Mouse (Mus musculus) right cerebral cortex, adult 2 months (tissue): ENCODE data around the gene Aig1.
"Not testable (repeated sequence)": the region's sequence is repeated elsewhere in the genome, so short reads cannot be mapped to it uniquely, and the experiment has no call there.

Source experiments
- DNase-seq, 2 experiments: peaks; one replicate each; pipeline ENCODE4 v3.0.0; 2021 to 2022; ENCODE audit warnings: low spot score in 2 of 2

The Aig1 gene

DNA sequence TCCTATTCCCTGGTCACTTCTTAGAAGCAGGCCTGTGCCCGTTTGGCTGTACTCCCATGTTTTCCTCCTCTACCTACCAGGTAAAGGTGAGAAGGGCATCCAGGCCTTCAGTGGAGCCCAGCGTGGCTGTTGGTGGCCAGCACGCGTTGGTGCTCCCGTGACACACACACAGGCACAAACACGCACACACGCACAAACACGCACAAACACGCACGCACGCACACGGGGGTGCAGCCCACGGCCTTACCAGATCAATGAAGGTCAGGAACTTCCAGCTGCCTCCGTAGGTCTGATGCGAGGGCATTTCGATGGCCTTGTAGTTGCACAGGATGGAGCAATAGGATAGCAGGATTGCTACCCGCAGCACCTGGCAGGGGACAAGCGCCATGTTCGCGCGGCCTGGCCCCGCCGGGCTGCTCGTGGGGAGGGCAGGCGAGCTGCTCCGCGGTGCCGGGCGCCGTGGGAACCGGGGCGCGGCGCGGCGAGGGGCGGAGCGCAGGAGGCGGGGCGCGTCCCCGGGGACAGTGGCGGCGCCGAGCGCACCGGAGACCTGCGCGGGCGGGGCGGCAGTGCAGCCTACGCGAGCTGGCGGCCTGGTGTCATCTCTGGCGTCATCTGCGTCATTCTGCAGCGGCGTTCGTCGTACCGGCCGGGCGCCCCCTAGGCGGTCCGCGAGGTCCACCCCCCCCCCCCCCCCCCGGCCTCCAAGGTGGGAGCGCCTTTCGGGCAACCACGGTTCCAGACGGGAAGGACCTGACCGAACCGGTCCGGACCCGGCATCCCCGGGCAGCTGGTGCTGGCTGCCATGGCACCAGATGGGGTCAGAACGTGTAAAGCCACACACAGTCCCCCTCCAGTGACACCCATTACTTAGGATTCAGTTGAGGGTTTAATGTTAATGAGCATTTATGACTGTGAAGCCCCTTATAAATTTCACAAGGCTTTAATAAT lies at the start of gene Aig1:
Gene Aig1, minus strand, starts transcription at position 610 of the 951 bp plus-strand sequence.
- peak; percentile 67 to 74 for DNase-seq

DNA sequence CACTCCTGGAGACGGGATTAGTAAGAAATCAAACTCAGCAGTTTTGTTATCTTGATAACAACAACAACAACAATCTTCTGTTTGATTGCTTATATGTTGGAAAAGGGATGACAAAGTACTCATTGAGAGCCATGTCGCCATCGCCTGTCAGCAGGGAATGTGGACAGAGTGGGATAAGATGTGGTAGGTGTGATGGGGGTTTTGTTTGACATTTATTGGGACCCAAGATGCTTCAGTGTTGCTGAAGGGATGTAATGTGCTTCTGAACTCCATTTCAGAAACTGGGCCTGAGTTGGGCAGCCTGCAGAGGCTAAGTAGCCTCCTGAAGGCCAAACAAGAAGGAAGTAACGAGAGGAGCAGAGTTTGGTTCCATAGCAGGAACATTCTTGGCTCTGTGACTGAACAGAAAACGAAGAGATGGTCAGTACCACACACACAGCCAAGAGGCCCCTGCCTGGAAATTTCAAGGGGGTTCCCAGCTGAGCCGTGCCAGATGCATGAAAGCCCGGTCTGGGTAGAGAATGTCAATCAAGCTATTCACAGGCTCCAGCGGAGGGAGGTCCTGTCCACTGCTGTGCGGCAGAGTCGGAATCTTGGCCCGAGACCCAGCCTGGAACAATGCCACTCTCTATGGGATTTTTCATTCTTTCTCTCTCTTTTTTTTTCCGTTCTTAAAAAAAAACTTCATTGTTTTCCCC lies 48.0 kb upstream of the Aig1 start:
- peak in 1 of 2 experiments; percentile 4 for DNase-seq

DNA sequence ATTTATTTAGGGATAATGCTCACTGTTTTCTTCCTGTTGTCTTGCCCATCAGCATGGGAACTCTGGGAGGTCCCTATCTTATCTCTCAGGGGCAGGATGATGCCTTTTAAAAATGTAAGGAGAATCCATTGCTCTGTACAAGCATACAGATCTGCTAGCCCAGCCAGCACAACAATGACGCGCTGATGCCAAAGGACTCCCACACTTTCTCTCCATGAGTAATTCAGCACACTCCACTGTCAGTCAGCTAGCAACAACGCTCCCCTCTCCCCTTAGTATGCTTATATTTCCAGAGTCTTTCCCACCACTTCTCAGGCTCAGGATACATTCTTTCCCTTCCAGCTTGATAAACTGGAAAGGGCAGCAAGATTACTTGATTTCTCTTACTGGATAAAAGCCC lies 46.4 kb upstream of the Aig1 start:
- DNase-seq = peak; percentile 10 to 23

DNA sequence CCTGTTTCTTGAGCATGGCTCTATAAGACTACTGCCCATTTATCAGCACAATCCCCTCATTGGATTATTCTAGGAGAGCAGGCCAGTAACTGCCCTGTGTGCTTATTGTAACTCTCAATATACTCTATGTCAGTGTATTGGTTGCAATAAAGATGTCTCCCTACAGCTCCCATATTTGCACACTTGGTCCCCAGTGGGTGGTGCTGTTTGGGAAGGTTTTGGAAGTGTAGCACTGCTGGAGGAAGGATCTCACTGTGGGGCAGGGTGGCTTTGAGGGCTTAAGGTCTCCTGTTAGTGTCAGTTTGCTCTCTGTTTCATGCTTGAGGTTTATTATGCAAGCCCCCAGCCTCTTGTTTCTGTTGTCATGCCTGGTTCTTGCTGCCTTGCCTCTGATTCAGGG lies 44.9 kb upstream of the Aig1 start:
- DNase-seq = no peak

DNA sequence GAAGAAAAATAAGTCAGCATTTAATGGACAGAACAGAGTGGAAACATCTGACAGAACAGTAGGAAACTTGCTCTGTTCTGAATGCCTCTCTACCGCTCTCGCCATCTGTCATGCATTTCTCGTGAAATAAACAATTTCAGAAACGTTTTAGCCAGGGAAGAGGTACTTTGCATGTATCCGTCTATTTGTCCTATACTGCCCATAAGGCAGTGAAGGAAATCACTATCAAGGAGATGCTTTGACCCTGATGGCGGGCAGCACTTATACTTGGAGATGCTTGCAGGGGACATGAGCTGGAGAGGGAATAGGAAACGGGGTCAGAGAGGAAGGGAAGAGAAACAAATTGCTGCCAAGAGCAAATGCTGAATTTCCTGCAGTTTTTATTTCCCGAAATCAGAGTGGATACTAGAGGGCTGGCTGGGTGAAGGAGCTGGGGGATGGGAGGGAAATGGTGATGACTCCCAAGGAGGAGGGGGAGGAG lies 37.5 kb upstream of the Aig1 start:
- peak; percentile 10 to 20 for DNase-seq

DNA sequence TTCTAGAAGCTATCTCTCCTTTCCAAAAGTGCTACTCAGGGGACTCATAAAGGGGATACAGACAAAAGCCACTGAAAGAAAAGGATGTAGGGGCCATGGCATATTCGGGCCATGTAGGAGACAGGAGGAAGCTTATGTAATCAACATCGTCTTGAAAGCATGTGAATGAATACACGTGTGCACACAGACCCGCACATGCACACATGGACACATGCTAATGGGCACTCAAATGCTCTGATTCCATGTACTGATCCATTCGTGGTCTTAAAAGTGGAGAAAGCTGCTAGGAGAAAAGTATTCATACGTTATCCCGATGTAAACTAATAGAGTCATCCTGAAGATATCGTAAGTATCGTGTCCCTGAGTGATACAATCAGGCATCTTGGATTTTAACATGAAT lies 36.8 kb upstream of the Aig1 start:
- no peak for DNase-seq

DNA sequence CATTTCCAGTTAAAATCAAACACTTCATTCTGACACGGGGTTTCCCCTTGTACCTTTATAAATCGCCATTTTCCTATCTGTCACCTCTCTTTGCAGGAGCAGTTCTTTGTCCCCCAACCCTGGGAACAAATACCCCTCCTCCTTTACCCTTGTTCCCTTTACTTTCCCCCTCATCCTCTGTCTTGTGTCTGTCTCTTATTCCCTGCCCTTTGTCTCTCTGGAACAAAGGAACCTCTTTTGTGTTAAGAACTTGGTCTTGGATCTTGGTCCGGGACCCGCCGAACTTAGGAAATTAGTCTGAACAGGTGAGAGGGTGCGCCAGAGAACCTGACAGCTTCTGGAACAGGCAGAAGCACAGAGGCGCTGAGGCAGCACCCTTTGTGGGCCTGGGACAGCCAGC lies 24.0 kb upstream of the Aig1 start:
- DNase-seq = not testable (repeated sequence)

DNA sequence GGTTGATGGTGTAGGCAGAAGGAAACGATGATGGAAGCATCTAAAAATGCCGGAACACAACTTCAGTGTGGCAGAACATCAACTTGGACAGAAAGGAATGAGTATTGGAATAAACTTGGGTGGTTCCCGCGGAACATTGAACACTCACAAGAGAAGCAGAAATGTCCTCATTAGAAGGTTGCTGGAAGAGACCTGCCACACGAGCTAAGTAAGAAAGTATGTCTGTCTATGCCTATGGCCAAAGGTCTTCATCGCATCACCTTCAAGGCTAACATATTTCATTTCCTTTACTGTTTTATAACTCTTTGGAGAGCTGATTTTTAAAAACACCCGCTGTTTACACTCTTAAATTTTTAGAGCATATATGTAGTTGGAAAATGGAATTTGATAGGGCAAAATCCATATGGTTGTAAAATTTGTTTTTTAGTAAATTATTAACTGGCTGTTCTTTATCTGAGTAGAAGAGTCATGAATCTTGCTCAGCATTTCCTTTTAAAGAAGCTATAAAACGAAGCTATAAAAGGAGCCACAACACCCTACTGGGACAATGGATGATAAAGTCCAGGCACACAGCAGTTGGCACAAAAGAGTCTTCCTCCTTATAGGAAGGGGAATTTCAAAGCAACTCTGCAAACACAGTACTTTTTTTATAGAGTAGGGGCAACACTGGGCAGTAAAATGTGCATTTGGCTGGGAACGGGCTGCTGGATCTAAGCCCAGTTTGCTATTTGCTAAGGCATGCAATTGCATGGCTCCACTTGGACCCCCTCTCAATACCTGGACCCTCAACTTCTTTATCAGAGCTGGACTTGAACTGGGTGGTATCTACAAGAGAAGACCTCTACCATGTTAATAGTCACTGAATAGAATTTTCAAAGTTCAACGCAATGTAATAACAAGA lies 14.4 kb upstream of the Aig1 start:
- no peak for DNase-seq

DNA sequence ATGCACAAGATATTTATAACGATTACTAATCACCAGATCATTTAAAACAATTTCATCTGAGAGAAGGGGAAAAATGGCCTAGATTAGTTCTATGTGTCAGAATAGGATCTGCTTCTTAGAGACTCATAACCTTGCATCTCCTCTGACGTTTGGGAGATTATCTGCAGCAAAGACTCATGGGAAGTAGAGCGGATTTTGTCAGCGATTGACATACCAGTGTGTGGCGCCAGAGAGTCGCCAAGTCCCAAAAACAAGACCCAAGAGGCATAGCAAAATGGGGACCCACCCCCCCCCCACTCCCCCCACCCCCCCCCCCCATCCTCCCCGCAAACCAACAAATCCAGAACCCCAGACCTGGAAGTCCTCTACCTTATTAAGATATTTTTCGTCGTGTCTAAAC lies 13.7 kb upstream of the Aig1 start:
- DNase-seq = no peak

DNA sequence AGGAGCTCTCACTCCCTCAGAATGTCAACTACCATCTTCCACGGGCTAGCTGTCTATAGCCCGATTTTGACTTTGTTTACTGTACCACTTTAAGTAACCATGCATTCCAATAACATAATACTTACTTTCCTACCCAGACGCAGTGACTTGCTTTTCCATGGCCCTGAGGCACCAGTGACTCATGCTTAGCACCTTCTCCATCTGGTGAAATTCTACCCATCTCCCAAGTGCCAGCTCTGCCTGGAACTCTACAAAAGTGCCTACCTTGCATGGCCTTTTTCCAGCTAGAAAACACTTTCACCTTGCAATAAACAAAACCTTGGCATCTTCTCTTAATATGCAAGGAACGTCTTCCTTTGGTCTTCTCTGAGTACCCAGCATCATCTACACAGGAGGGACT lies 9.9 kb upstream of the Aig1 start:
- no peak for DNase-seq

DNA sequence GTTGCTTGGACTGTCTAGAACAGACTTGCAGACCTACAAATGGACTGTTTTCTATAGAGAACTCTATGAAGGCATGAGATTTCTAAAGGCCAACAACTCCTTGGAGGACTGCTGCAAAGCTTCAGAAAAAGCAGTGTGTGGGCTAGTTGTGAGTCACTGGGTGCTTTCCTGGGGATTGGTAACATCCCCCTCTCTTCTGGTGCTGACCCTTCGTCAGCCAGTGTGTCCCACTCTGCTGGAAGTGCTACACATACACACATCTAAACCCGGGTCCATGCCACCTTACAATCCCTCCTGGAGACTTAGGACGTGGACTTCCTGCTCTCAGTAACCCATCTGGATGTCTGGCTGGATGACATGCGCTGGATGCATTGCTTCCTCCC lies 6.2 kb upstream of the Aig1 start:
- peak; percentile 40 to 41 for DNase-seq

DNA sequence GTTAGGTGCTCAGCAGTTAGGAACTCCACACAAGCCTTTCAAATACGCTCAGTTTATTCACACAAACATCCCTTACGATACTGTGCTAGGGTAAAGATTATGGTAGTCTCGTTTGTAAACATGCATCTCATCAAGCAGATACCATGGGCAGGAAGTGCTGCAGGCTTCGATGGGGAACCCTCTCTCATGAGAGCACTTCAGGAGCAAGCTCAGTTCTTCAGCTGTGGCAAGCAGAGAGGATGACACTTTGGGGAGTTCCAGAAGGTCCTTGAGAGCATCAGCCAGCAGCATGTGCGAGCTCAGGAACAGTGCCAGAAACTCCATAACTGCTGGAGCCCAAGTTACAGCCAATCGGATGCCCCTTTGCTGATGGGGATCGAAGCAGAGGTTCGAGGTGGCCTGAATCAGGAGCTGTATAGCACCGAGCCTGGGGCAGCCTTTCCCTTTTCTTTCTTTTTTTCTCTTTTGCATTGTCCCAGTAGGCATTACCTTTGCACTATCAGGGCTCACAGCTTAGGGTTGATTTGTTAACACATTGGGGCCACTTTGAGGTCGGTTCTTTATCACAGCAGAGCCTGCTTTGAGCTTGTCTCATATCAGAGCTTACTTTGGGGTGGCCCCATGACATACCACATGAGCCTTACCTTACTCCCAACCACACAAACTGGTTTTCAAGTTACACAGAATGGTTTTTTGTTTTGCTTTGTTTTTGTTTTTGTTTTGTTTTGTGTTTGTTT lies 5.7 kb upstream of the Aig1 start:
- no peak for DNase-seq

DNA sequence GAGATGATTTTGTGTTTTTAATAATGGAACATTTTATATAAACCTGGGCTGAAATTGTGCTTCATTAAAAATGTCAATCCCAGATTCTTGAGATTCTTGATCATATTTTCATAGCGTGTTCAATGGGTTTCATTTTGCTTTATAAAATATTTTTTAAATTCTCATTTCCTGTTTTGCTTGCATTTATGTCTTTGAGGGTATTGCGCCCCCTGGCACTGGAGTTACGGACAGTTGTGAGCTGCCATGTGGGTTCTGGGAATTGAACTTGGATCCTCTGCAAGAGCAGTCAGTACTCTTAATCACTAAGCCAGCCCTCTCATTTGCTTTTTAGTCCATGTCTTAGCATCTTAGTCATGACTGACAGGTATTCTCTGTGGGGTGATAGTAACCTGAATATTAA lies 1.8 kb upstream of the Aig1 start:
- DNase-seq = no peak

DNA sequence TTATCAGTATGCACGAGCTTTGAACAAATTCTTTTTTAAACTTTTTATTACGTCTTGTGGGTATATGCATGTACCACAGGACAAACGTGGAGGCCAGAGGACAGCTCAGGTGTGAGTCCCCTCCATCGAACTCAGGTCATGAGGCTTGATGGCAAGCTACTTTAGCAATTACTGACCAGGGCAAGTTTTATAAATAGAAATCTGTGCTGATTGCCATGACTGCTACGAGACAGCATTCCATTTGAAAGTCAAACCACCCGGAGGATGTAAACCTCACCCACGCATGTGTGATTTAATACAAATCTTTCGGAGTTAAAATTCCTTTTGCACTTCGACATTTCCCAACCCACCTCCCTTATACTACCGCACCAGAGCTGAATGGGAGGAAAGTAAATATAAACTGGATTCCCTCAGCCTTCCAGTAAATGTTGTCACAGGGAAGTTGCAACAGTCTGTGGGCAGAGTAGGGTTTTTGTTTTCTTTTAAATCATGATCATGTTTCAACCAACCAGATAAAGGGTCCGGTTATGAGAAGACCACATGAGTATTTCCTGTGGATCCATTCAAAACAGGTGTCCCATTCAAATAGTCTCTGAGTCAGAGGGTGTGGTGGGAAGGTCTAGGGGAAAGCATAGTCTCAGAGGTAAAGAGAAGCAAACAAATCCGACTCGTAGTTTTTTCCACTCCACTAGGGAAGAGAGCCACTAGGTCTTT lies 699 bp upstream of the Aig1 start:
- no peak for DNase-seq

DNA sequence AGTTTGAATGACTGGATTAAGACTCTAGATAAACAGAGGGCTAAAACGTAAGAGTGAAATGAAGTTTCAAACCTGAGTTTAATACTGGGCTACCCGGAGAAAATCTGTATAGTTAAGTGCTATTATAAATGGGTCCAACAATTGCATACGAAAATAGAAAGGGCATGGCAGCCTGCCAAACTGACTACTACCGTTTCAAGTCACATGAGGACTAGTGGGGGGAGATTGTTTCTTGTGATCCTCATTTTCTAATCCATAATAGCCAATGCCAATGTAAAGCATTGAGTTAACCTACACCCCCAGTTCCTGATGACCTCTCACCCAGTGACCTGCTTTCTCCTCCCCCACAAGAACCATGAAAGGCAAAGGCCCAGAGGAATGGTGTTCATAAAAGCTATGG lies 2.4 kb downstream of the Aig1 start:
- no peak for DNase-seq

DNA sequence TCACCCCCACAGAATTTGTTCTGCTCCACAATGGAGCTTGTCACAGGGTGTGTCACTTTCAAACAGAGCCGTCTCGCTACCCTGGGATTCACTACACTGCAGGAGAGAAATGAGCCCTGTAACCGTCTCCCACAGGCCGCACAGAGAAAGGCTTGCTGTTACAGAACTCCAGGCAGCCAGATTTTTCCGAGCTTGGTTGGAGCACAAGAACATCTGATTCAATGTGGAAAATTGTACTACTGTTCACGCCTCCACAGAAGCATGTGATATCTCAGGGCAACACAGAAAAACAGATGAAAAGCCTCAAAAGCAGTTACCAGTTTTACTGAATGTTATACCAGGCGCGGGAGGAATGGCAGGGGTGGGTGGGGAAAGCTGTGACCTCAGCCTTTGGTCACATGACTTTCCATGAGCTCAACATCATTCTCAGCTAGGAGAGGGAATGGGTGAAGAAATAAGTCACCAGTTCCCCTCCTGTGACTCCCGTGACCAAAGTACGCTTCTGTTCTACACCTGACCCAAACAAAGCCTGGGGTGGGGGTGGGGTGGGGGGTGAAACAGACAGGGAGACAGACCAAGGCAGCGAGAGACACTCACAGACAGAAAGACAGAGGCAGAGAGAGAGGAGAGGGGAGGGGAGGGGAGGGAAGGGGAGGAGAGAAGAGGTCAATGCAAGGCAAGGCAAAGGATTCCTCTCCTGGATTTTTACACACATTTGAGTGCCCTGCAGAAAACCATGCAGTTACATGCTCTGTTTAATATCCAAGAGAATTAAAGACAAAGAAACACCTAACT lies 7.5 kb downstream of the Aig1 start:
- DNase-seq = peak; percentile 67 to 71

DNA sequence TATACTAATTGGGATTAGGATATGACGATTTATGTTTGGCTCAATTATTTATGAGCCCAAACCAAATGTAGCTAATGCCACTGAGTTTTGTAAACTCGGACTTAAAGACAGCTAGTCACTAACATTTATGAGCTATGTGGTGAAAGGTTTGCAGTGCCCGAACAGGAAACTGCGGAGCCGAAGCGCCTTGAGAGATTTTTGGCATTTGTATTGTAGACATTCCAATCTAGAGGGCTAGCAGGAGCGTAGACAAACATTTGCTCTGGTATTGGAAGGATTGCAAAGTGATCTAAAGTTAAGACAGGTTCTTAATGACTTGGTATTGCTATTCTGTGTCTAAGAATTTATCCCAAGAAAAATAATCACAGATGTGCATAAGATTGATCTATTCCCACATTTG lies 12.3 kb downstream of the Aig1 start:
- no peak for DNase-seq

DNA sequence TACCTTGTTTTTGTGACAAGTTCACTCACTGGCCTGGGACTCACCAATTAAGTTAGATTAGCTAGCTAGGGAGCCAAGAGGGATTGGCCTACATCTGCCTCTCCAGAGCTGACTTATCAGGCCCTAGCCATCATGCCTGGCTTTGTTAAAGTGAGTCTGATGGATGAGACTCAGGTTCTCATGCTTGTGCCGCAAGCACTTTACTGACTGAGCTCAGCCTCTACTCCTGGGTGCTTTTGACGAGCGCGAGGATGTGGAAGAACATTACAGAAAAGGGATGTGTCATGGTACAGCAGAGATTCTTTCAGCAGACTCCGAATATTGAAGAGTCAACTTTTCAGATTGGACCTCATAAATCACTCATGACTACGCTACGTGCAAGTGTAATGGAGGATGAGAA lies 12.8 kb downstream of the Aig1 start:
- DNase-seq = no peak

DNA sequence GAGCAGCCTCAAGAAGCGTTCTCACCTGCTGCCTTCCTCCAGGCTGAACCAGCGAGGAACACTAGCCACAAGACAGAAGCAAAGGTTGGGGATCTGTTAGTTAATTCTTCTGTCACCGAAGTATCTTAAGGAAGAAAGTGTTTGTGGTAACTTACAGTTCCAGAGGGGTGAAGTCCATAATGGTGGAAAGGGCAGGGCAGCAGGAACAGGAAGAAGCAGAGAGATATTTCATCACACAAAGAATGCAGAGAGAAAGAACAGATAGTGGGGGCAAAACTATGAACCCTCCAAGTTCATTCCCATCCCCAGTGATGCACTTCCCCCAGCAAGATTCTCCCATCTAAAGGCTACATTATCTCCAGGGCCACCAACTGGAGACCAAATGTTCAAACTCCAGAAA lies 13.7 kb downstream of the Aig1 start:
- no peak for DNase-seq

DNA sequence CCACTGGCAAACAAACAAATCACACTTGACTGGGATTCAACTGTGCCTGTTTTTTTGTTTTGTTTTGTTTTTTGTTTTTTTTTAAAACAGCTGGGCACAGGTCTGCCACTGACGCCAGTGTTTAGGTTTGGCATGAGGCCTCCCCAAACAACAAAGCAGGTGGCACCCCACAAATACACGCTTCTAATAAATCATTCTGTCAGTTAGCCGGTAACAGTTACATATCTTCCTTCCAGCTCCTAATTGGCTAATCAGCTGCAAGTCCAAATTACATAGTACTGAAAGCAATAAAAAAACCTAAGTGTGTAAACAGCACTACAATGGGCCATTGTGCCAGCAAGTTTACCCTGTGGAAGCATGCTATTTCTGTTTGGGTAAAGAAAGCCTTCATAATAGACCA lies 18.7 kb downstream of the Aig1 start:
- DNase-seq = no peak
